Mouse (Mus musculus) ES-Bruce4 (cell line): Measurements from ENCODE around the gene Tdrd12. TPM values are rescaled to one million over a fixed set of nuclear protein-coding genes. Genes with fewer than 3 reads are reported as not detected.

Experiments
- H3K27ac ChIP-seq: 2 replicates; pipeline ENCODE4 v1.5.1; 2012; ENCODE audit warnings: low read length, inconsistent platforms; ENCODE audit not compliant: insufficient read depth
- H3K27me3 ChIP-seq: 2 replicates; pipeline ENCODE4 v1.6.1; 2012; ENCODE audit warnings: mild to moderate bottlenecking, low read length, inconsistent platforms; ENCODE audit not compliant: control insufficient read depth, poor library complexity, insufficient read depth, severe bottlenecking
- H3K36me3 ChIP-seq: 2 replicates; pipeline ENCODE4 v1.6.1; 2012; ENCODE audit warnings: inconsistent platforms, mild to moderate bottlenecking, low read length, moderate library complexity; ENCODE audit not compliant: control insufficient read depth, poor library complexity, insufficient read depth, severe bottlenecking
- H3K4me1 ChIP-seq: one replicate; pipeline ENCODE4 v1.8.1; 2011; ENCODE audit warnings: low read length; ENCODE audit not compliant: control insufficient read depth, insufficient read depth
- H3K4me3 ChIP-seq: 2 replicates; pipeline ENCODE4 v1.5.1; 2011; ENCODE audit warnings: low read depth, mild to moderate bottlenecking, low read length
- H3K9ac ChIP-seq: 2 replicates; pipeline ENCODE4 v1.6.1; 2012; ENCODE audit warnings: low read depth, mild to moderate bottlenecking, inconsistent platforms; ENCODE audit not compliant: poor library complexity, severe bottlenecking
- H3K9me3 ChIP-seq: replicated peaks from 2 replicates; pipeline ENCODE4 v1.6.1; 2012; ENCODE audit warnings: mild to moderate bottlenecking, low read length, inconsistent platforms; ENCODE audit not compliant: control insufficient read depth, poor library complexity, insufficient read depth, severe bottlenecking
- CTCF ChIP-seq: IDR thresholded peaks from one replicate; pipeline ENCODE4 v1.8.1; 2011; ENCODE audit warnings: low read depth, low read length
- EP300 ChIP-seq: IDR thresholded peaks from 2 replicates; pipeline ENCODE4 v1.6.1; 2011; ENCODE audit warnings: low read depth, low read length; ENCODE audit not compliant: insufficient read depth
- POLR2A ChIP-seq: IDR thresholded peaks from one replicate; pipeline ENCODE4 v1.8.1; 2011; ENCODE audit warnings: low read length; ENCODE audit not compliant: insufficient read depth
- polyA plus RNA-seq: library from polyadenylated mRNA; stranded (reverse); fragments of >200 nt; gene quantifications from 2 replicates; pipeline ENCODE4 v1.2.4, GENCODE M21; 2011; ENCODE audit warnings: low read depth; ENCODE audit not compliant: missing spikeins, insufficient read depth, insufficient read length

Gene Tdrd12
- polyA plus RNA-seq, 1 experiment = 75.1 TPM

GRCm38 (mm10) chr7:35564067-35564865, 26.7 kb upstream of the Tdrd12 start:
- Histone ChIP-seq H3K9me3 (peaks cover 5% of the 10 kb centered on the region; the same call in 1 of the 2 replicates), H3K4me1 (peaks cover 5% of the 10 kb centered on the region), H3K27me3 (no peaks in the 10 kb centered on the region), H3K4me3 (no peak overlapping the region), H3K27ac (no peak overlapping the region), H3K9ac (no peak overlapping the region), H3K36me3 (no peaks in the 10 kb centered on the region)
- TF ChIP-seq EP300 = no peak
- TF ChIP-seq CTCF = no peak
- no peak for TF ChIP-seq POLR2A

GRCm38 (mm10) chr7:35563071-35563470, 25.5 kb upstream of the Tdrd12 start:
- Histone ChIP-seq H3K27me3 (no peaks in the 10 kb centered on the region), H3K4me1 (peaks cover 5% of the 10 kb centered on the region), H3K9me3 (no peaks in the 10 kb centered on the region), H3K27ac (no peak overlapping the region), H3K9ac (no peak overlapping the region), H3K4me3 (no peak overlapping the region), H3K36me3 (no peaks in the 10 kb centered on the region)
- TF ChIP-seq EP300 (no peak), POLR2A (no peak)

GRCm38 (mm10) chr7:35559838-35560237, 22.3 kb upstream of the Tdrd12 start:
- TF ChIP-seq CTCF (no peak), EP300 (no peak), POLR2A (no peak)
- H3K27me3 ChIP-seq = no peaks in the 10 kb centered on the region
- H3K9ac ChIP-seq = no peak overlapping the region
- no peak overlapping the region for H3K4me3 ChIP-seq
- no peaks in the 10 kb centered on the region for H3K9me3 ChIP-seq
- H3K36me3 ChIP-seq = no peaks in the 10 kb centered on the region
- peaks cover 5% of the 10 kb centered on the region for H3K4me1 ChIP-seq
- no peak overlapping the region for H3K27ac ChIP-seq

- no peaks in the 10 kb centered on the region for H3K36me3 ChIP-seq
- no peaks in the 10 kb centered on the region for H3K27me3 ChIP-seq
- no peaks in the 10 kb centered on the region for H3K9me3 ChIP-seq
- H3K4me3 ChIP-seq = no peak overlapping the region
- no peak overlapping the region for H3K27ac ChIP-seq
- H3K4me1 ChIP-seq = peaks cover 5% of the 10 kb centered on the region
- TF ChIP-seq POLR2A = no peak
- TF ChIP-seq EP300 = no peak
- no peak for TF ChIP-seq CTCF
- no peak overlapping the region for H3K9ac ChIP-seq
Observed at GRCm38 (mm10) chr7:35558681-35559080, 21.1 kb upstream of the Tdrd12 start.

- Histone ChIP-seq H3K27ac (no peak overlapping the region), H3K36me3 (no peaks in the 10 kb centered on the region), H3K27me3 (no peaks in the 10 kb centered on the region), H3K9me3 (no peaks in the 10 kb centered on the region), H3K4me1 (peaks cover 3% of the 10 kb centered on the region), H3K9ac (no peak overlapping the region), H3K4me3 (no peak overlapping the region)
- TF ChIP-seq EP300 (no peak), POLR2A (no peak), CTCF (no peak)
Observed at GRCm38 (mm10) chr7:35557577-35557976, 20.0 kb upstream of the Tdrd12 start.

- no peak overlapping the region for H3K4me3 ChIP-seq
- no peaks in the 10 kb centered on the region for H3K4me1 ChIP-seq
- no peaks in the 10 kb centered on the region for H3K27me3 ChIP-seq
- no peak overlapping the region for H3K9ac ChIP-seq
- H3K27ac ChIP-seq = no peak overlapping the region
- TF ChIP-seq CTCF (no peak), POLR2A (no peak), EP300 (no peak)
- no peaks in the 10 kb centered on the region for H3K9me3 ChIP-seq
- no peaks in the 10 kb centered on the region for H3K36me3 ChIP-seq
Observed at GRCm38 (mm10) chr7:35556905-35557304, 19.4 kb upstream of the Tdrd12 start.
